Mouse (Mus musculus): Measurements from ENCODE around the gene Ldhc.

DNA sequence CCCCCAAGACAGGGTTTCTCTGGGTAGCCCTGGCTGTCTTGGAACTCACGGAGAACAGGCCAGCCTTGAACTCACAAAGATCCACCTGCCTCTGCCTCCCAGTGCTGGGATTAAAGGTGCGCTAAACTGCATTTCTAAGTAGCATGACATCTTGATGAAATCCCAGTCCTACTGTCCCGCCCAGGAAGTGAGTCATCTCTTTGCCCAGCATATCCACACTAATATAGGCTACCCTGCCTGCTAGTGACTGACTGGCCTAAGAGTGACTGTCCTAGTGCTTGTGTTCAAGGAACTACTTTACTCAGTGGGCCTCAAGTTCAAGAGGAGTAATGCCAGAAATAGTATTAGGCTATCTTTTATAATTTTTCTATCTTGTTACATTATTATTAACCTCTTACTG lies 55.4 kb downstream of the Ldhc start:
- TF ChIP-seq POLR2A (IDR thresholded peaks at IDR 0.05; ENCODE audit: insufficient read depth, low read depth, low read length) (no peak), CTCF (IDR thresholded peaks at IDR 0.05; ENCODE audit: insufficient read depth, low read depth, low read length) (no peak)

All from olfactory bulb, adult 2 months (tissue).